Mouse (Mus musculus) megakaryocyte progenitor cell, adult 5-6 weeks (primary cell): ENCODE results near the gene Cdkl5. TPM values are rescaled to one million over a fixed set of nuclear protein-coding genes. Genes with fewer than 3 reads are reported as not detected.

ENCODE experiments used
- ATAC-seq: replicated peaks from 2 replicates; pipeline ENCODE4 v1.8.0; 2016; ENCODE audit warnings: mild to moderate bottlenecking, moderate TSS enrichment, inconsistent platforms; ENCODE audit not compliant: poor library complexity
- total RNA-seq, 2 experiments: library from RNA; stranded (forward) in 1 of 2; stranded (reverse) in 1 of 2; fragments of 157-497, 149-512 nt in 1 of 2; fragments of 200-1000 nt in 1 of 2; gene quantifications; 2 replicates each; pipeline versions ENCODE4 v1.2.3 to v1.2.4; 2015 to 2017

Gene Cdkl5
- total RNA-seq (2015) (1.9 and 2.0 TPM in 2 replicates), total RNA-seq (2017) (0.83 and 1.8 TPM in 2 replicates)

DNA sequence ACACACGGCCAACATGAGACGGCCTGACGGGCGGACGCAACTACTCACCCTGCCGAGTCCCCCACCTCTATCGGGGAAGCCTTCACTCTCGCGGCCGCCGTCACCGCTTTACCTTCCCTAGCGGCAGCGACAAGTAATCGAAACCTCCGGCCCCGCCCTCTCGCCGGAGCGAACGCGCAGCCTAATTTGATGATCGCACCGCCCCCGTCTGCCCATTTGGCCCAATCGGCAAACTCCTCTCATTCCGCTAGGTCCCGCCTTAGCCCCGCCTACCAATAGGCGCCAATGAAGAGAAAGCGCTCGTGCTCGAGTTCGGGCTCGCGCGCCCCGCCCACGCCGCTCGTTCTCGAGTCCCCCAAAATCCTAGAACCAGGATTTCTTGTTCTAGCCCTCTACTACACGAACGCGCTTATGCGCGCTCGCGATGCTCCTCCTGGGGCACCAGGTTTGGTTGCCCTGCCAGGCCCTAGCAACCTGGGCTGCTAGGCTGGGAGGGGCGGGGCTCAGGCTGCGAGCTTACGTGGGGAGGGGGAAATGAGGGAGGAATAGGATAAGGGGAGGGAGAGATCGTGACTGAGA is at the start of gene Cdkl5:
TSS of gene Cdkl5 (minus strand) at position 162 of the 579 bp plus-strand sequence.
- ATAC-seq, result peak; percentile 94

DNA sequence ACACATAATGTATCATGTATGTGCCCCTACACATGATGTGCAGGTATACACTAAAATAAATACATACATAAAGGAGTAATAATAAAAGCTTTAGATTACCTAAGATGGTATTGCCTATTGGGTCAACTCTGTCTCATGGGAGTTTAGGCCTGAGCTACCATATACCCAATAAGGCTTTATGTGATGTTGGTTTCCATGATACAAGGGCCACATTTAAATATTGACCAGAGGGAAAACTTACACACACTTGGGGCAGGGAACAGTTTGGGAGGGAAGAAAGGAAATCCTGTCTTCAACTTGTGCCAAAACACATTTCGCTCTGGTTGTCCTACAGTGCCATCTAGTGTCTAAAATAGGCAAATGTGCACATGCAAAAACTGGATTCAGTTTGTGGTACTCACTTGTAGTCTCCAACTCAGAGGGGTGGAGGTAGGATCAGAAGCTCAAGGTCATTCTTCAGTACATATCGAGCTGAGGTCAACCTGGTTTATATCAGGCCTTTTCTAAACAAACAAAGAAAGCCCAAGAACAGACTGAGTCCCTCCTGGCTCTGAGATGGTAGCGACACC is 38.8 kb upstream of the Cdkl5 start:
- peak; percentile 92 for ATAC-seq

DNA sequence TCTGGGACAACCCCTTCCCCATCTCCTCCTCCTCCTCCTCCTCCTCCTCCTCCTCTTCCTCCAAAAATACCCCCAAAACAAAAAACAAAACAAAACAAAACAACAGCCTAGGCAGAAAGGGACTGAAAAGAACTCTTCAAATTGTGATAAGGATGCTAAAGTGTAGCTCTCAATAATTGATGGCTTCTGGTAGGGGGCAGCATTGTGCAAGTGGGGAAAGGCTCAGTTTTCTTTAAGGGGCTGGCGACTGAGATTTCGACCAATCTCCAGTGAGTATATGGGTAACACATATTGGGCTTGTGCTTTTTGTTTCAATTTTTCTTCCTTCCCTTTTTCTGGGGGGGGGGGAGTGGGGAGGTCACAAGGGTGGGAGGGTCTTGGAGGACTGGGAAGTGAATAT is 37.9 kb upstream of the Cdkl5 start:
- ATAC-seq, result peak; percentile 61; the same call in 1 of the 2 replicates

DNA sequence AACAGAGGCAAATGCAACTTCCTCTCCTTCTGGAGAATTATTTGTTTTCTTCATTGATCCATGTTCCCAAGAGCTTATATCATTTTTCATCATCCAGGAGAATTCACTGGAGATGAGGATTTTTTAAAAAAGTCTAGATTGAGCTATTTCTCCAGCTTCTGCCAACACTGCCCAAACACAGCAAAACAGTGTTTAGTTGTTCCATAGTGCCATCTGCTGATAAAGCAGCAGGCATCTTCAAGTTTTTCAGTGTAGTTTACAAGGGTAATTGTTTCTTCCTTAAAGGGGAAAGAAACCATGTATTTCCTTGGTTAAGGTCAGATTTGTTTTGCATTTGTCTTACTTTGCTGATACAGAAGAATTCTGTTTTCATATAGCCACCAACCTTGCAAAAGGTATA is 35.7 kb upstream of the Cdkl5 start:
- no peak for ATAC-seq

DNA sequence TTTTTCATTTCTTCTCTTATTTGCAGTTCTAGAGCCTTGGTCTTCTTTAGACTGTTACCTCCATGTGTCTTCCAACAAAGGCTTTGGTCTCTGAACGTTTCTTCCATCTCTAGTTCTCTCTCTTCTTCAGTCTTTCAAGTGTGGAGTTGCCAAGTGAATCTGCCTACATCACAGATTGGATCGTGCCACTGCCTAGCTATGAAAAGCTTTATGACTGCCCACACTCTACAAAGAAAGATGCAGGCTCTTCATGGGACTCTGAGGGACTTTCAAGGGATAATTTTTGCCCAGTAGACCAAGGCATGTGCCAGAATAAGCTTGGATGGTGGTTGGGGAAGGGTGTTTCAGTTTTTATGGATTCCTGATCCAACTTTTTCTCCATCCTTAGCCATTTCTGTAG is 30.0 kb upstream of the Cdkl5 start:
- no peak for ATAC-seq

DNA sequence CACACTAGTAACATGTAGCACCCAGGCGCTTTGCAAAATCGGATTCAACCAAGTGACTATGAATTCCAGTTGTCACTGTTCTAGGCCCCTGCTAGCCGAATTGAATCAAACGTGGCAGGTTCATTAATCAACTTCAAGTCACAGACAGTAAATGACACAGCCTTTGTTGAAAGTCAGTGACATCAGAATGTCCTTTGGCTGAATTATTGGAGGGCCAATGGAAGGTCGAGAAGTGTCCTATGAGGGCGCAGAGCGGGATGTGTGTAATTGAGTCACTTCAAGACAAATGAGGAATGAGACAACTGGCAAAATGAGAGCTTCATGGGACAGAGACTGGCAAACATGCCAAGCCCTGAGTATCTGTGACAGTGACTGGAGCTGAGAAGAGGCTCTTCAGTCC is 27.0 kb upstream of the Cdkl5 start:
- no peak for ATAC-seq

DNA sequence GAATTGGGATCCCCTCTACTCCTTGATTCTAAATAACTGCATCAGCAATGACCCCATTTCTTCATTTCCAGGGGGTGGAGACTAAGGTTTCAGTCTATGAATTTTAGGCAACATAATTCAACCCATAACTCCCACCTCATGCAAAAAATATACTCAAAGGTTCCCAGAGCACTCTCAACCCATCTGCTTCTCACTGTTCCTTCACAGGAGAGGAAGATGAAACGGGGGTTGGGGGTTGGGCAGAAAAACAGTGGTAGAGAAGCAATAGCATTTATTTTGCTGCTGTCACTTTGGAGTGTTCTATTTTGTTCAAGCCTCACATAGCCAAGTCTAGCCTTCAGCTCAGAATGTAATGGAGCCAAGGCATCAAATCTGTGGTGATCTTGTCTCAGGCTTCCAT is 23.7 kb upstream of the Cdkl5 start:
- no peak for ATAC-seq

DNA sequence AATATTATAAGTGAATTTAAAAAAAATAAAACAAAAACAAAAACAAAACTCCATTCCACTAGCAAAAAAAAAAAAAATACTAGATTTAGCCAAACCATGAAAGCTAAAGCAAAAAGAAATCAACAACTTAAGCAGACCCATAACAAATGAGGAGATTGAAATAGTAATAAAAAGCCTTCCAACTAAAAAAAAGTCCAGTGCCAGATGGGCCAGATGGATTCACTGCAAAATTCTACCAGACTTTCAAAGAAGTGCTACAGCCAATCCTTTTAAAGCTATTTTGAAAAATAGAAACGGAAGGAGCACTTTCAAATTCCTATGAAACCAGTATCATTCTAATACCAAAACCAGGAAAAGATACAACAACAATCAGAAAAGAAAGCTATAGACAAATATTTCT is 11.8 kb upstream of the Cdkl5 start:
- ATAC-seq, result no peak

DNA sequence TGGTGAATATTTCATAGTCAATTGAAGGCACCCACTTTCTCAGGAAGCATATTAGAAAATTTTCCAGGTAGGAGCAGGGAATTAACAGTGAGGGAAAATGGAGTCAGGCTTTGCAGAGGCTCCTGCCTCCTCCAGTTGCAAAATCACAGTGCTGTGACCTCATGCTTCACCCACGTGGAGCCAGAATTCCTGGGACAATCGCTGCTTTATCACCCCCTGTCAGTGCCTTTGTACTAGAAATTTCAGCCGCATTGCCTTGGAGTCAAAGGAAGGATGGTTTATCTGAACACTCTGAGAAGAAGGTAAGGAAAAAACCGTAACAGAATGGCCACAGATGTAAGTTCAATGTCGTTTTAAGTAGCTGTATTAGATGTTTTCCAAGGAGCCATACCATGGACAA is 1.5 kb upstream of the Cdkl5 start:
- no peak for ATAC-seq

DNA sequence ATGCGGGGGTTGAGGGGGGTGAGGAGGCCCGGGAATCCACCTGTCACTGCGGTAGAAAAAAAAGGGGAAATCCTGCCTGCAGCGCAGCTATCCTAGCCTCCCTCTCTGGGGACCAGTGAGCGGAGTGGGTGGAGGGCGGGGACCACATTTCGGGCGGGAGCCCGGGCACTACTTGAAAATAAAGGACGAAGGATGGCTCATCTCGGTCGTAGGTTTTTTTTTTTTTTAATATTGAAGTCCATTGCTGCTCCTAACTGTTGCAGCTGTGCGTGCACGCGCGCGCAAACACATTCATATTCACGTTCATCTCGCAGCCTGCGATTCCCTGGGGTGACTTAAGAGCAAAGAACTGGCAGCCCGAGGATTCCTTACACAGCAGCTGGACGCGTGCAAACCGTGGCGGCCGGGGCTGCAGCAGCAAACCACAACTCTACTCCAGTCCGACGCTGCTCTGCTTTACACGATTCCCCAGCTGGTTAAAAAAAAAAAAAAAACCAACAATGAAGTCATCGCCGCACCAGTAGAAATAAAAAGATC is 695 bp upstream of the Cdkl5 start:
- ATAC-seq, result peak; percentile 42

DNA sequence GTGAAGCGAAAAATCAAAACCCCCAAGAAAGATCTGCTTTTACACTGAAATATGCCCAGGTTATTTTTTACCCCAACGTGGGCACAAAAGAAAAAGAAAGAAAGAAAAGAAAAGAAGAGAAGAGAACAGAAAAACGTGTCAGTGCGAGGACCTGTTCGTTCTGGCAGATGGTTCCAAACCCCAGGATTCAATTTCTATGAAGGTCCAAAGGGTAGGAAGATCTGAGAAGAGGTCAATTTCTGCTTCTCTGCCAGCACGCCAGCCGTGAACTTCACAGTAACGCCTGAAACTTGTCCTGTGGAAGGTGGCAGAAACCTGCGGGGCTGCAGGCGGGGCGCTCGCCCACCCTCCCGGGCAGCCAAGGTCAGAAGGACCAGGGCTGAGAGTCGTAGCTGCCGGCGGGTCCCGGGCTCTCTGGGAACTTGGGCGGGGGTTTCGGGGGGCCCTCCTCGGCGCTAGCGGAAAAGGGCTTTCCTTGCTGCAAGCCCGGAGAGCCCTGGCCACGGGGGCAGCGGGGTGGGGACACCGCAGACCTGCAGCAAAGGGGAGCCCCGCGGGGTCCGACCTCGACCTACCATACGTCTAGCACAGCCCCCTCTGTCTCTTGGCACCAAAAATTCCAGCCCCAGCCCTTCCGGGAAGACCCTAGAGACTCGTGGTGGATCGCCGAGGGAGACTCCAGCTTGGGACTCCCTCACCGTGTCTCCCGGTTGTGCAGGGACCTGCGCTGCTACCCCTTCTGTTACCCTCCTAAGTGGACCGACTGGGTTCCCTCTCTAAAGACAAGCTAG is 560 bp downstream of the Cdkl5 start:
- peak; percentile 15 for ATAC-seq

DNA sequence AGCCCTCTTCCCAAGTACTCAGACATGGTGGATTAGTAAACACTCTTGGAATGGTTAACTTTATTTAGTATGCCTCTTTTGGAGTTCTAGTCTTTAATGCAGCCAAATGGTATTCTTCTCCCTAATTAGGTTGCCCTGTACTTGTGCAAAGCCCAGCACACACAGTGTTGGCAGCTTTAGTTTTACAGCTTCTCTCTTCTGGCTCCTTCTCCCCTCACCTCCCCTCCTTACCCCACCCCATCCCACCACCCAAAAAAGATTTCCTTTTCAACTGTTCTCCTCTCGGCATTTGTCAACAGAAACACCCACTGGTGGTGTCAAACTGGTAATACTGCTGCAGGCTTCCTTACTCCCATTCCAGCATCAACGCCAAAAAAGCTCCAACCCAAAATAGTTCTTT is 1.8 kb downstream of the Cdkl5 start:
- ATAC-seq, result no peak

DNA sequence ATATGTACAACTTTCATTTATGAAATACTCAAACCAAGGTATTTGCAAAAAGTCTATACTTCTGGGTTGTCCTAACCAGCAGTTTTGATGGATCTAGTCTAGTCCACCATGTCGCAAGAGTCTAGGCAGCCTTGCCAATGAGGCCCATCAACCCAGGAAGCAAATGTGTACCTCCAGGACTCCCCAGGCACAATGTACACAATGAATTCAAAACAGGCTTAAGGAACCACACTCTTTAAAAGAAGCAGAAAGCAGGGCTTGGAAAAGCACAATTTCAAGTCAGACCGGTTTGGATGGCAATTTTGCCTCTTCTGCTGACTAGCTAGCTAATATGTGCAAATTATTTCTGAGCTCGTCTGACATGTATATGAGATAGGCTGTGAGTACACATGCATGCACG is 4.2 kb downstream of the Cdkl5 start:
- ATAC-seq, result no peak

DNA sequence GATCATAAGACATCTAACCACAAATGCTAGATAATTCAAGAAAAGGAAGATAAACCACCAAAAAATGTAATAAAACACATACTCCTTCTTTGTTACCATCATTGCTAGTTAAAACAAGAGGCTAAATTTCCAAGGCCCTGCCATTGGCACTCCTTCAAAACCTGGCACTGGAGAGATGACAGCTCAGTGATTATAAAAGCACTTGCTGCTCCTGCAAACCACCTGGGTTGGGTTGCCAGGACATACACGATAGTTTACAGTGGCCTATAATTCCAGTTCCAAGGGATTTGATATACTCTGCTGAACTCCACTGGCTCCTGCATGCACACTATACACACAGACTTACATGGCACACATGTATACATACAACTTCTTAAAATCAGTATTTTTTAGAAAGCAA is 16.6 kb downstream of the Cdkl5 start:
- ATAC-seq, result no peak

DNA sequence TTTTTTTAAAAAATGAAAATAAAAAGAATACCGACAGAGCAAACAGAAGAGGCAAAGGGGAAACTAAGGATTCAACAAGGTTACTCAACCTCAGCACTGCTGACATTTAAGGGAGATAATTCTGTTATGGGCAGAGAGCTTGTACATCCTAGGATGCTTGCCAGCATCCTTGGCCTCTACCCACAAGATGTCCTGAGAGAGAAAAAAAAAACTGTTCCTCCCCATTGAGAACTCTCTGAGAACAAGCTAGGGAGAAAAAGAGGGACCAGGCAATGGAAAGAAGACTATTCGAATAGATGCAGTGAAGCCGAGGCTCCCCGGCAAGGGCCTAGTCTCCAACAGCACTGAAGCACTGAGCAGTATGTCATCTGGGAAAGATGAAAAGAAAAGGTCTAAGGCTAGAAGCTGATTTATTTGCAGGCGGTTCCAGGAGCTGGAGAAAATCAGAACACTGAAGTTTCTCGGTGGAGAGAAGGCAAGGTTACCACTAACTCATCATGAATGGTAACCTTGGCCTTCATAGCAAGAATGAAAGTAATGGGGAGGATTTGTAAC is 22.4 kb downstream of the Cdkl5 start:
- no peak for ATAC-seq

DNA sequence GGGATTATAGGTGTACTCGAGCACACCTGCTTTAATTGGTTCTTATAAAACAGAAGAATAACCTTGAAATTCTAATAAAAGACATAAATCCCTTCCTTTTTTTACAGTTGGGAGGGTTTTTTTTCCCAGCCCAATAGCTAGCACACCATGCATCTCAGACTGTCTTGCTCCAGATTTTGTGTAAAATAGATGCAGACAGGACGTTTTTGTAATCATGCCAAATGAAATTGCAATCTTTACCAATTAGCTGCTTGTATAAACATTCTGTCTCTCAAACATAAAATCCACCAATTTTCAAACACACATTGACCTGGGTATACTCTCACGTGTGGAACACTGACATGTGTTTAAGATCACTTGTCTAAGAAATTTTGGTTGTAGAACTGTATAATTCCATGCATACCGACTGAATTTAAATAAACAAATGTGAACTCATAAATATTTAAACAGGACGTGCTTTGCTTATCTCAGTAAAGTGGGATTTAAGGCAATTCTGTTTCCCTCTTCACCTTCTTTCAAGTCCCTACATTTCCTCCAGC is 35.8 kb downstream of the Cdkl5 start:
- no peak for ATAC-seq

DNA sequence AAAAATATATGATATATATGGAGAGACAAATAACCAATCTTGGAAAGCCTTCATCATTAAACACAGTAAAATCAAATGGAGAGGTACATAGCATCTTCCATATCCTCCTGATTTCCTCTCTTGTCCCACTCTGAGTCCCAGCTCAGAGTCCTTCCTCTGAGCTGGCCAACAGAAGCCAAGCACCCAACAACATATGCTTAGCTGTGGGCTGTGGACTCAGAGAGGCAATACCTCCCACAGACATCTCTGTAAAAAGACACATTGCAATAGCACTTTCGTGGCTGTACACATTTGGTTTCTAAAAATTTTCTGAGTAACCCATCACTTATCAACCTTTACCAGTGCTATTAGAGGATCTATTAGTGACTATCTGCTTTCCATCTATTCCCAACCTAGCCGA is 44.9 kb downstream of the Cdkl5 start:
- no peak for ATAC-seq

DNA sequence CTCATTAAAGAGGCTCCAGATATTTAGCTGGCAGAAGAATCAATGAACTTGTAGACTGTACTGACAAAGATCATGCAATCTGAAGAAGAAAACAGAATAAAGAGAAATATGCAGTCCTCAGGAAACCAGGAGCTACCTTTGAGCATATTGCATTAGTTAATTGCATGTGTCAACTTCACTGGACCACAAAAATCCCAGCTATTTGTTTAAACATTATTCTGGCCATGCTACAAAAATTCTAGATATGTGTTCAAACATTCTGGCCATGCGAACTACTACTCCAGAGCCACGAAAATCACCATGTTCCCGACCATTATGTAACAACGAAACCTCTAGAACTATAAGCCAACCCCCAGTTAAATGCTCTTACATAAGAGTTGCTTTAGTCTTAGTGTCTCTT is 49.8 kb downstream of the Cdkl5 start:
- no peak for ATAC-seq

DNA sequence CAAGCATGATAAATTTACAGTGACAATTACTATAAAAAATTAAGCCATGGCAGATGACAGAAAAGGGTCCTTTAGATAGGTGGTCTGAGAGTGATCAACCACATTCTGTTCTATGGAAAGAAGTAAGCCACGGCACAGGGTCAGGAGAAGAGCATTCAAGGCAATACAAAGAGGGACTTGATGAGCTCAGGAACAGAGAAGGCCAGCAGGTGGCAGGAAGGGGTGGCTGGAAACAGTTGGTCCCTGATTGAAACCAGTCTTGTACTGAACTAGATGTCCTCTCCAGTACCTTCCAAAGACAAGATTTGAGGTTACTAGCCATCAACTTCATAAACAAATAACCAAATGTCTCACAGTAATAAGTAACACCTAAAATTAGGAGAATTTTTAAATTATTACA is 59.0 kb downstream of the Cdkl5 start:
- peak; percentile 69 for ATAC-seq

DNA sequence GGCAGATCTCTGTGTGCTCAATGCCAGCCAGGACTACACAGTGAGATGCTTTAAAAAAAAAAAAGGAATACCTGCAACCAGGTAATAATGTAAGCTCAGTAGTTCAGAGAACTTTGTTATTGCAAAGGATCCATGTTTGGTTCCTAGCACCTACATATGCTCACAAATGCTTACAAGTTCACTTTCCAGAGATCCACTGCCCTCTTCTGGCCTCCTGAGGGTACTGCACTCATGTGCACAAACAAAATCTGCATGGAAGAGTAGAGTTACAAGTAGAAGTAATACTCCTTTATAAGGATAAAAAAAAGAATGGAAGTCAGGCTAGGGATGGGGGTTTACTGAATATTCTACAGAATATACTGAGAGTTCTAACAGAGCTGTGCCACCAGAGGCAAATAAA is 63.8 kb downstream of the Cdkl5 start:
- peak; percentile 63; the same call in 1 of the 2 replicates for ATAC-seq

DNA sequence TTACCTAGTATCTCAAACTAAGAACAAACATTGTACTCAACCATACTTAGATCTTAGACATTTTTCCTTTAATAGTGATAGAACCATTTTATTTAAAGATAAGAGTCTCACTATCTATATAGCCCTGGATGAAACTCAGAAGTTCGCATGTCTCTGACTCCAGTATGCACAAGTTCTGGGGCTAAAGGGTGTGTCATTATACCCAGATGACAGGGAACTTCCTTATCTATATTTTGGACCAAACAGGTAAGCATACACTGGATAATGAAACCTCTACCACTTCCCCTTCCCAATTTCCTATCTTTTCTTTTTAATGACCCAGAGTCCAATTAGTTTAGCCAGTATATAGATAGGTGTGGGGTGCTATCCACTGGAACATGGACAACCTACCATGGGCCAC is 65.6 kb downstream of the Cdkl5 start:
- no peak for ATAC-seq
